Mouse (Mus musculus) olfactory bulb, adult 2 months (tissue): Measurements from ENCODE around the gene Igf2bp3.

Experiments
- CTCF ChIP-seq: fragments of 200-500 bp; IDR thresholded peaks from 2 replicates; pipeline ENCODE4 v1.5.1; 2012; ENCODE audit warnings: low read depth, mild to moderate bottlenecking, low read length, moderate library complexity; ENCODE audit not compliant: insufficient read depth
- POLR2A ChIP-seq: fragments of 200-500 bp; IDR thresholded peaks from 2 replicates; pipeline ENCODE4 v1.6.1; 2012; ENCODE audit warnings: mild to moderate bottlenecking, low read depth, low read length, moderate library complexity; ENCODE audit not compliant: insufficient read depth

GRCm38 (mm10) chr6:49168648-49169047, 46.1 kb downstream of the Igf2bp3 start:
- no peak for TF ChIP-seq POLR2A
- no peak for TF ChIP-seq CTCF
